Mouse (Mus musculus) heart, adult 2 months (tissue): Measurements from ENCODE around the gene Ptx4. TPM values are rescaled to one million over a fixed set of nuclear protein-coding genes. Genes with fewer than 3 reads are reported as not detected.
"Not testable (repeated sequence)": the region's sequence is repeated elsewhere in the genome, so short reads cannot be mapped to it uniquely, and the experiment has no call there.

Source experiments
- DNase-seq, 2 experiments: peaks; one replicate each; pipeline ENCODE4 v3.0.0; 2021
- H3K27ac ChIP-seq: fragments of 200-600 bp; 2 replicates; pipeline ENCODE4 v1.8.1; 2022
- H3K27me3 ChIP-seq: fragments of 200-500 bp; 2 replicates; pipeline ENCODE4 v1.6.1; 2012; ENCODE audit warnings: mild to moderate bottlenecking, low read length, inconsistent platforms, mixed read lengths; ENCODE audit not compliant: control insufficient read depth, insufficient read depth
- H3K36me3 ChIP-seq: fragments of 200-500 bp; 2 replicates; pipeline ENCODE4 v1.6.1; 2012; ENCODE audit warnings: low read length, inconsistent platforms; ENCODE audit not compliant: control insufficient read depth, insufficient read depth
- H3K4me1 ChIP-seq: fragments of 200-500 bp; 2 replicates; pipeline ENCODE4 v1.6.1; 2011; ENCODE audit warnings: low read length; ENCODE audit not compliant: control insufficient read depth, insufficient read depth
- H3K4me3 ChIP-seq: fragments of 200-600 bp; 2 replicates; pipeline ENCODE4 v1.8.1; 2022
- H3K79me2 ChIP-seq: fragments of 200-500 bp; replicated peaks from 2 replicates; pipeline ENCODE4 v1.6.1; 2012; ENCODE audit warnings: mild to moderate bottlenecking, inconsistent platforms, low read length, moderate library complexity, mixed read lengths; ENCODE audit not compliant: control insufficient read depth, insufficient read depth
- H3K9ac ChIP-seq: fragments of 200-500 bp; 2 replicates; pipeline ENCODE4 v1.6.1; 2012; ENCODE audit warnings: low read depth, mild to moderate bottlenecking, control low read depth, inconsistent platforms, low read length, mixed read lengths
- CTCF ChIP-seq: fragments of 200-600 bp; IDR thresholded peaks from 2 replicates; pipeline ENCODE4 v1.8.1; 2022; ENCODE audit warnings: antibody characterized with exemption, mild to moderate bottlenecking, moderate library complexity
- EP300 ChIP-seq: fragments of 200-500 bp; IDR thresholded peaks from 2 replicates; pipeline ENCODE4 v1.6.1; 2011; ENCODE audit warnings: low read depth, low read length, control low read depth; ENCODE audit not compliant: insufficient read depth
- POLR2A ChIP-seq: fragments of 200-500 bp; IDR thresholded peaks from 2 replicates; pipeline ENCODE4 v1.6.1; 2011; ENCODE audit warnings: mild to moderate bottlenecking, low read depth, low read length, control low read depth; ENCODE audit not compliant: insufficient read depth
- WGBS: fragments of 180-500 bp; shearing (Covaris S2); methylation state at CpG from one replicate; pipeline ENCODE4 v1.1.7; 2018; 5-methylcytosine and 5-hydroxymethylcytosine counted together
- intact Hi-C: fragments of 180-260 bp; cut with DNase I; formaldehyde crosslinking; loops from one replicate; pipeline ENCODE4 v1.15.1; 2025
- polyA plus RNA-seq: library from polyadenylated mRNA; depleted of rRNA; stranded (reverse); fragments of >200 nt; gene quantifications from 2 replicates; pipeline ENCODE4 v1.2.3, GENCODE M21; 2012
- total RNA-seq, 2 experiments: library from RNA; stranded (reverse); gene quantifications; 2 replicates each; pipeline ENCODE4 v1.2.3; 2021

Ptx4 gene
- total and polyA plus RNA-seq, 3 experiments: 0.16 to 5.8 (median 5.4) TPM

DNA sequence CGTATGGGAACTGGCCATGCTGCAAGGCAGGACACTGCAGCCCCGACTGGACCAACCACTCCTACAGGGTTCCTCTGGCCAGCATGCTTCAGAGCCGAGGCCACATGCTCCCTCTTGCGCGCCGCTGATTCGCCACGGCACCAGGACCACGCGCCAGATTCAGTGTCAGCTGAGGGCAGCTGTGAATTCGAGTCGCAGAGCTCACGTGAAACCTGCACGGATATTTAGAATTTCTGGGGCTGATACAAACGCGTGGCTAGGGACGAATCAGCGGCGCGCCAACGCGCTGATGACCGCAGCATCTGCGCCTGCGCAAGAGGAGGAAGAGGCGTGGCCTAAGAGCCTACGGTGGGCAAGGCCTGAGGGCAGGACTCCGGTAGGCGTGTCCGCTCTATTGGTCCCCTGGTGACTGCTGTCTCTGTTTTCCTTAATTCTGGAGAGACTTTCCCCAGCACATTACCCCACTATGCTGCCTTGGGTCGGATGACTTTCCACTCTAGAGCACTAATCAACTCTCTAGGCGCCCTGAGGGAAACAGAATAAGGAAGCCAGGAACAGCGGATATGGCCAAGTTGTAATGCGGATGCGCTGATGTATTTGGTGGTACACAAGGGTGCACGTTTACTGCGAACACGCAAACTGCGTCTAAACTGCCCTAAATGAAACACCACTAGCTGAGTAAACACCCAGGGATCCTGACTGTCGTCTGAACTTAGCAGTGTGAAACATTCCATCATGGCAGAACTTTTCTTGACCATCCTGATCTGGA, 4.7 kb upstream of the Ptx4 start, which contains the start of gene Telo2:
Gene Telo2 (minus strand): TSS at position 304 of the 769 bp plus-strand sequence.
- Histone ChIP-seq H3K4me1 (peaks cover 10% of the 10 kb centered on the region), H3K4me3 (peak within 1 kb of the TSS; percentile 60), H3K36me3 (no peaks in the 10 kb centered on the region), H3K27me3 (no peaks in the 10 kb centered on the region), H3K9ac (peak within 1 kb of the TSS; percentile 74), H3K27ac (peak within 1 kb of the TSS; percentile 81), H3K79me2 (no peaks in the 10 kb centered on the region)
- intact Hi-C loops: loop anchor here (2.0 to 5.0 kb wide), 3 partner anchors 17 to 156 kb away; partner anchors contain the start of genes Clcn7, Tmem204 and Ube2i
- WGBS: 3% methylated on average over 40 of the region's 40 CpGs
- peak; percentile 83 for TF ChIP-seq POLR2A
- TF ChIP-seq CTCF: 0 out of 2 replicates have a peak, but pooled peaks have one; percentile 4
- peak; percentile 57; the same call in 1 of the 2 replicates for TF ChIP-seq EP300
- DNase-seq: peak; percentile 94 to 97

GRCm38 (mm10) chr17:25117263-25117662, 3.3 kb upstream of the Ptx4 start:
- no peak for DNase-seq
- Histone ChIP-seq H3K79me2 (no peaks in the 10 kb centered on the region), H3K4me3 (no peak overlapping the region), H3K27ac (no peak overlapping the region), H3K27me3 (no peaks in the 10 kb centered on the region), H3K36me3 (no peaks in the 10 kb centered on the region), H3K4me1 (peaks cover 7% of the 10 kb centered on the region), H3K9ac (no peak overlapping the region)
- TF ChIP-seq POLR2A: no peak
- peak; percentile 70 for TF ChIP-seq CTCF
- 34% methylated on average over 4 of the region's 4 CpGs for WGBS
- intact Hi-C loops: loop anchor here (2.0 to 5.0 kb wide), 2 partner anchors 16 to 155 kb away; partner anchors contain the start of genes Clcn7 and Ube2i

DNA sequence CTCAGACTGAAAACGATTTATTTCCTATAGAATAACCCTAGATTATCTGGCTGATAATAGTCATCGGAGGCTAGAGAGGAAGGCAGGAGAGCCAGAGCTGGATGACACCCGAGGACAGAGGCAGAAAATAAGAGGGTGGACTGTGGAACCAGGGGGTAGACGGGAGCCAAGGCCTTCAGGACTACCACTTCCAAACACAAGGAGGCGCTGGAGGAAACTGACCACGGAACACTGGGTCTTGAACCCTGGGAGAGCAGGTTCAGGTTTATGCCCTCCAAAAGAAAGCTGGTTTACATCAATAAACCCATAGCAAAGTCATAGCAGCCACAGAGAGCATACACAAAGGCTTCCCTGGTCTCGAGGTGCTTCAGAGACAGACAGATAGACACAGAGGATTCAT, 3.4 kb downstream of the Ptx4 start:
- Histone ChIP-seq H3K4me1 (peaks cover 2% of the 10 kb centered on the region; the same call in 1 of the 2 replicates), H3K79me2 (no peaks in the 10 kb centered on the region), H3K36me3 (no peaks in the 10 kb centered on the region), H3K27me3 (no peaks in the 10 kb centered on the region), H3K9ac (no peak overlapping the region), H3K27ac (no peak overlapping the region), H3K4me3 (no peak overlapping the region)
- DNase-seq: no peak
- TF ChIP-seq POLR2A: no peak
- TF ChIP-seq EP300: no peak
- peak; percentile 61 for TF ChIP-seq CTCF
- WGBS: 32% methylated on average over 7 of the region's 7 CpGs
- intact Hi-C loops: no loop called here

DNA sequence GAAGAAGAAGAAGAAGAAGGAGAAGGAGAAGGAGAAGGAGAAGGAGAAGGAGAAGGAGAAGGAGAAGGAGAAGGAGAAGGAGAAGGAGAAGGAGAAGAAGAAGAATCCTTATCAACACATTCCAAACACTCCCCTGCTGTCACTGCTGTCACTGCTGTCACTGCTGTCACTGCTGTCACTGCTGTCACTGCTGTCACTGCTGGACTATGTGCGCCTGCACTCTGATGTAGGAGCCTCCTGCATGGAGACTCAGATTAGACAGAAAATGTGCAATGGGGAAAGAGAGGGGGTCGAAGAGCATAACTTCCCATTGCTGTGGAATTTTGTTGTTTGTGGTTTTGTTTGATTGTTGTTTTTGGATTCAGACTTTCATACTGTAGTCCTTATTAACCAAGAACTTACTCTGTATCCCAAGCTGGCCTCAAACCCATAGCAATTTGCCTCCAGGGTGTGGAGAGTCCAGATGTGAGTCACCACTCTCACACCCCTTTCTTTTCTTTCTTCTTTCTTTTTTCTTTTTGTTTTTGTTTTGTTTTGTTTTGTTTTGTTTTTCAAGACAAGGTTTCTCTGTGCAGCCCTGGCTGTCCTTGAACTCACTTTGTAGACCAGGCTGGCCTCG, 5.0 kb downstream of the Ptx4 start:
- not testable (repeated sequence) for H3K79me2 ChIP-seq, H3K9ac ChIP-seq
- 65% methylated on average over 3 of the region's 3 CpGs for WGBS

GRCm38 (mm10) chr17:25127079-25127478, 6.5 kb downstream of the Ptx4 start:
- H3K4me3 ChIP-seq: no peak overlapping the region
- peaks cover 2% of the 10 kb centered on the region; the same call in 1 of the 2 replicates for H3K4me1 ChIP-seq
- intact Hi-C loops: no loop called here
- H3K27me3 ChIP-seq: no peaks in the 10 kb centered on the region
- no peaks in the 10 kb centered on the region for H3K79me2 ChIP-seq
- DNase-seq: peak in 1 of 2 experiments; percentile 20
- 19% methylated on average over 8 of the region's 8 CpGs for WGBS
- H3K27ac ChIP-seq: no peak overlapping the region
- no peaks in the 10 kb centered on the region for H3K36me3 ChIP-seq
- no peak for TF ChIP-seq CTCF
- TF ChIP-seq EP300: no peak
- no peak for TF ChIP-seq POLR2A
- no peak overlapping the region for H3K9ac ChIP-seq

More for the DNA sequence above, 5.0 kb downstream of the Ptx4 start:
- H3K4me1 ChIP-seq, H3K36me3 ChIP-seq, H3K4me3 ChIP-seq, H3K27me3 ChIP-seq, intact Hi-C loops, DNase-seq, H3K27ac ChIP-seq: not testable (repeated sequence)

GRCm38 (mm10) chr17:25127681-25128080, 7.1 kb downstream of the Ptx4 start:
- no peak for DNase-seq
- Histone ChIP-seq H3K27me3 (no peaks in the 10 kb centered on the region), H3K4me1 (peaks cover 2% of the 10 kb centered on the region; the same call in 1 of the 2 replicates), H3K79me2 (no peaks in the 10 kb centered on the region), H3K4me3 (no peak overlapping the region), H3K36me3 (no peaks in the 10 kb centered on the region), H3K27ac (no peak overlapping the region), H3K9ac (no peak overlapping the region)
- TF ChIP-seq POLR2A: no peak
- no peak for TF ChIP-seq CTCF
- TF ChIP-seq EP300: no peak
- WGBS: 51% methylated on average over 9 of the region's 9 CpGs
- intact Hi-C loops: no loop called here
